Mouse (Mus musculus) T-helper 17 cell (primary cell): ENCODE measurements around the gene Bysl.

Source experiments
- in situ Hi-C, 2 experiments: fragments of 300-600 bp; cut with MboI, MseI; formaldehyde crosslinking; loops; 1 replicate in 1 of 2; 2 replicates in 1 of 2; pipeline ENCODE4 v1.15.1; 2025; ENCODE audit warnings: high pct_unique_total_duplicates in 2 of 2

Gene Bysl

GRCm38 (mm10) chr17:47618556-47619311, 7.4 kb upstream of the Bysl start:
- in situ Hi-C loops: no loop called here

- in situ Hi-C loops: no loop called here
These were observed 6.5 kb upstream of the Bysl start for GRCm38 (mm10) chr17:47617605-47618307.

GRCm38 (mm10) chr17:47616652-47617051, 5.4 kb upstream of the Bysl start:
- in situ Hi-C loops: no loop called here

- in situ Hi-C loops: no loop called here
These were observed 4.8 kb upstream of the Bysl start for GRCm38 (mm10) chr17:47616119-47616518.

- in situ Hi-C loops: no loop called here
These were observed 2.7 kb upstream of the Bysl start for GRCm38 (mm10) chr17:47614018-47614417.

GRCm38 (mm10) chr17:47611661-47611982, 330 bp upstream of the Bysl start:
- in situ Hi-C loops: no loop called here

GRCm38 (mm10) chr17:47609182-47609581, 2.1 kb downstream of the Bysl start:
- in situ Hi-C loops: loop anchor here in 1 of 2 experiments (5.0 kb wide), 1 partner anchor 1417 kb away; no protein-coding TSS in a partner anchor

- in situ Hi-C loops: loop anchor here in 1 of 2 experiments (5.0 kb wide), 1 partner anchor 1414 kb away; no protein-coding TSS in a partner anchor
These were observed 5.1 kb downstream of the Bysl start for GRCm38 (mm10) chr17:47606220-47606619.

GRCm38 (mm10) chr17:47602289-47602688, 9.0 kb downstream of the Bysl start:
- in situ Hi-C loops: no loop called here

GRCm38 (mm10) chr17:47601389-47601755, 9.9 kb downstream of the Bysl start:
- in situ Hi-C loops: no loop called here

- in situ Hi-C loops: no loop called here
These were observed 10.5 kb downstream of the Bysl start for GRCm38 (mm10) chr17:47600601-47601388.

GRCm38 (mm10) chr17:47599511-47600297, 11.6 kb downstream of the Bysl start:
- in situ Hi-C loops: loop anchor here in 1 of 2 experiments (5.0 kb wide), 1 partner anchor 87 kb away; no protein-coding TSS in a partner anchor

- in situ Hi-C loops: loop anchor here in 1 of 2 experiments (5.0 kb wide), 1 partner anchor 86 kb away; no protein-coding TSS in a partner anchor
These were observed 12.6 kb downstream of the Bysl start for GRCm38 (mm10) chr17:47598580-47599304.

GRCm38 (mm10) chr17:47597838-47598579, 13.3 kb downstream of the Bysl start:
- in situ Hi-C loops: loop anchor here in 1 of 2 experiments (5.0 kb wide), 1 partner anchor 86 kb away; no protein-coding TSS in a partner anchor

- in situ Hi-C loops: loop anchor here in 1 of 2 experiments (5.0 kb wide), 1 partner anchor 85 kb away; no protein-coding TSS in a partner anchor
These were observed 14.0 kb downstream of the Bysl start for GRCm38 (mm10) chr17:47597261-47597660.

- in situ Hi-C loops: loop anchor here in 1 of 2 experiments (5.0 kb wide), 1 partner anchor 85 kb away; no protein-coding TSS in a partner anchor
These were observed 14.5 kb downstream of the Bysl start for GRCm38 (mm10) chr17:47596839-47597164.

GRCm38 (mm10) chr17:47596162-47596838, 15.0 kb downstream of the Bysl start:
- in situ Hi-C loops: loop anchor here in 1 of 2 experiments (5.0 kb wide), 1 partner anchor 84 kb away; no protein-coding TSS in a partner anchor

- in situ Hi-C loops: loop anchor here in 1 of 2 experiments (5.0 kb wide), 1 partner anchor 83 kb away; no protein-coding TSS in a partner anchor
These were observed 15.8 kb downstream of the Bysl start for GRCm38 (mm10) chr17:47595248-47596161.
